Mouse (Mus musculus): ENCODE measurements around the gene 4933417A18Rik. TPM values are rescaled to one million over a fixed set of nuclear protein-coding genes. Genes with fewer than 3 reads are reported as not detected.
A peak's percentile ranks its signal among the peaks of the same experiment; 100 is the strongest.
"Not testable (repeated sequence)": the region's sequence is repeated elsewhere in the genome, so short reads cannot be mapped to it uniquely, and the experiment has no call there.

The 4933417A18Rik gene
- polyA plus RNA-seq, 1 experiment = not detected

GRCm38 (mm10) chr13:34973149-34973548 lies 48.9 kb downstream of the 4933417A18Rik start:
- WGBS = 74% methylated on average over 1 of the region's 1 CpGs
- no peaks in the 10 kb centered on the region for H3K4me1 ChIP-seq (ENCODE audit: control insufficient read depth, insufficient read depth, low read length)
- no peak overlapping the region for H3K4me3 ChIP-seq (ENCODE audit: insufficient read depth, low read depth, low read length)
- no peak for TF ChIP-seq POLR2A (IDR thresholded peaks at IDR 0.05; ENCODE audit: insufficient read depth, low read depth, low read length)
- TF ChIP-seq CTCF (IDR thresholded peaks at IDR 0.05; ENCODE audit: insufficient read depth, low read depth, low read length) = no peak
- no peak overlapping the region for H3K27ac ChIP-seq (ENCODE audit: insufficient read depth, low read depth, low read length)

GRCm38 (mm10) chr13:34973770-34974169 lies 49.6 kb downstream of the 4933417A18Rik start:
- 62% methylated on average over 1 of the region's 1 CpGs for WGBS
- no peak overlapping the region for H3K27ac ChIP-seq (ENCODE audit: insufficient read depth, low read depth, low read length)
- TF ChIP-seq POLR2A (IDR thresholded peaks at IDR 0.05; ENCODE audit: insufficient read depth, low read depth, low read length) (no peak), CTCF (IDR thresholded peaks at IDR 0.05; ENCODE audit: insufficient read depth, low read depth, low read length) (no peak)
- no peaks in the 10 kb centered on the region for H3K4me1 ChIP-seq (ENCODE audit: control insufficient read depth, insufficient read depth, low read length)
- H3K4me3 ChIP-seq (ENCODE audit: insufficient read depth, low read depth, low read length) = no peak overlapping the region

- no peak overlapping the region for H3K4me3 ChIP-seq (ENCODE audit: insufficient read depth, low read depth, low read length)
- WGBS = 76% methylated on average over 4 of the region's 4 CpGs
- H3K27ac ChIP-seq (ENCODE audit: insufficient read depth, low read depth, low read length) = no peak overlapping the region
- TF ChIP-seq CTCF (IDR thresholded peaks at IDR 0.05; ENCODE audit: insufficient read depth, low read depth, low read length) (no peak), POLR2A (IDR thresholded peaks at IDR 0.05; ENCODE audit: insufficient read depth, low read depth, low read length) (no peak)
- no peaks in the 10 kb centered on the region for H3K4me1 ChIP-seq (ENCODE audit: control insufficient read depth, insufficient read depth, low read length)
These were observed 51.9 kb downstream of the 4933417A18Rik start for GRCm38 (mm10) chr13:34976116-34976515.

GRCm38 (mm10) chr13:34977410-34977809 lies 53.2 kb downstream of the 4933417A18Rik start:
- Histone ChIP-seq H3K4me3 (ENCODE audit: insufficient read depth, low read depth, low read length) (no peak overlapping the region), H3K4me1 (ENCODE audit: control insufficient read depth, insufficient read depth, low read length) (no peaks in the 10 kb centered on the region), H3K27ac (ENCODE audit: insufficient read depth, low read depth, low read length) (no peak overlapping the region)
- WGBS = 96% methylated on average over 3 of the region's 3 CpGs
- TF ChIP-seq POLR2A (IDR thresholded peaks at IDR 0.05; ENCODE audit: insufficient read depth, low read depth, low read length) (no peak), CTCF (IDR thresholded peaks at IDR 0.05; ENCODE audit: insufficient read depth, low read depth, low read length) (no peak)

GRCm38 (mm10) chr13:34978635-34979034 lies 54.4 kb downstream of the 4933417A18Rik start:
- H3K4me3 ChIP-seq (ENCODE audit: insufficient read depth, low read depth, low read length); H3K4me1 ChIP-seq (ENCODE audit: control insufficient read depth, insufficient read depth, low read length); H3K27ac ChIP-seq (ENCODE audit: insufficient read depth, low read depth, low read length): not testable (repeated sequence)
- 78% methylated on average over 5 of the region's 5 CpGs for WGBS

GRCm38 (mm10) chr13:34983479-34983878 lies 59.3 kb downstream of the 4933417A18Rik start:
- H3K27ac ChIP-seq (ENCODE audit: insufficient read depth, low read depth, low read length); H3K4me1 ChIP-seq (ENCODE audit: control insufficient read depth, insufficient read depth, low read length); H3K4me3 ChIP-seq (ENCODE audit: insufficient read depth, low read depth, low read length): not testable (repeated sequence)
- WGBS = 98% methylated on average over 1 of the region's 1 CpGs

GRCm38 (mm10) chr13:34991581-34992273 lies 67.5 kb downstream of the 4933417A18Rik start:
- H3K4me3 ChIP-seq (ENCODE audit: insufficient read depth, low read depth, low read length) = no peak overlapping the region
- no peak overlapping the region for H3K27ac ChIP-seq (ENCODE audit: insufficient read depth, low read depth, low read length)
- WGBS = 75% methylated on average over 4 of the region's 4 CpGs
- no peak for TF ChIP-seq POLR2A (IDR thresholded peaks at IDR 0.05; ENCODE audit: insufficient read depth, low read depth, low read length)
- no peak for TF ChIP-seq CTCF (IDR thresholded peaks at IDR 0.05; ENCODE audit: insufficient read depth, low read depth, low read length)
- H3K4me1 ChIP-seq (ENCODE audit: control insufficient read depth, insufficient read depth, low read length) = peaks cover 2% of the 10 kb centered on the region; the same call in 1 of the 2 replicates

- peak overlapping the region; percentile 74; the same call in 1 of the 2 replicates for H3K4me3 ChIP-seq (ENCODE audit: insufficient read depth, low read depth, low read length)
- no peak for TF ChIP-seq POLR2A (IDR thresholded peaks at IDR 0.05; ENCODE audit: insufficient read depth, low read depth, low read length)
- WGBS = 60% methylated on average over 4 of the region's 4 CpGs
- peaks cover 2% of the 10 kb centered on the region; the same call in 1 of the 2 replicates for H3K4me1 ChIP-seq (ENCODE audit: control insufficient read depth, insufficient read depth, low read length)
- no peak overlapping the region for H3K27ac ChIP-seq (ENCODE audit: insufficient read depth, low read depth, low read length)
These were observed 68.9 kb downstream of the 4933417A18Rik start for GRCm38 (mm10) chr13:34993085-34993484.

- Histone ChIP-seq H3K4me3 (ENCODE audit: insufficient read depth, low read depth, low read length) (peak overlapping the region; percentile 74), H3K27ac (ENCODE audit: insufficient read depth, low read depth, low read length) (peak overlapping the region; percentile 75), H3K4me1 (ENCODE audit: control insufficient read depth, insufficient read depth, low read length) (peaks cover 2% of the 10 kb centered on the region; the same call in 1 of the 2 replicates)
- TF ChIP-seq POLR2A (IDR thresholded peaks at IDR 0.05; ENCODE audit: insufficient read depth, low read depth, low read length) = no peak
- no peak for TF ChIP-seq CTCF (IDR thresholded peaks at IDR 0.05; ENCODE audit: insufficient read depth, low read depth, low read length)
- WGBS = 1% methylated on average over 22 of the region's 22 CpGs
These were observed 69.4 kb downstream of the 4933417A18Rik start for GRCm38 (mm10) chr13:34993595-34993982.

Data from olfactory bulb, adult 2 months (tissue).